Mouse (Mus musculus): ENCODE results near the gene Gm20388. TPM values are rescaled to one million over a fixed set of nuclear protein-coding genes. Genes with fewer than 3 reads are reported as not detected.

Gm20388 gene
- polyA plus RNA-seq, 1 experiment from 2014 or later, result not detected

- ATAC-seq (ENCODE audit: insufficient number of reproducible peaks, low FRiP score, low TSS enrichment, low read depth) (no peak), DNase-seq (ENCODE audit: low spot score) (no peak)
- Histone ChIP-seq H3K36me3 (ENCODE audit: control insufficient read depth, insufficient read depth, low read length) (peaks cover 10% of the 10 kb centered on the region; the same call in 1 of the 2 replicates), H3K4me1 (ENCODE audit: control insufficient read depth, insufficient read depth, low read length) (no peaks in the 10 kb centered on the region), H3K9me3 (ENCODE audit: control insufficient read depth, low read length) (no peaks in the 10 kb centered on the region), H3K9ac (ENCODE audit: low read length) (no peak overlapping the region), H3K27me3 (ENCODE audit: control insufficient read depth, insufficient read depth, low read length) (no peaks in the 10 kb centered on the region), H3K27ac (replicated peaks; ENCODE audit: low read depth, low read length) (no peak overlapping the region), H3K4me3 (ENCODE audit: low read depth, low read length) (no peak overlapping the region), H3K4me2 (ENCODE audit: low read depth, severe bottlenecking) (no peak overlapping the region)
- WGBS, result 91% methylated on average over 11 of the region's 11 CpGs
Observed at GRCm38 (mm10) chr8:124331706-124332105, 4421.1 kb downstream of the Gm20388 start.

GRCm38 (mm10) chr8:124336302-124336701 lies 4425.7 kb downstream of the Gm20388 start:
- 94% methylated on average over 13 of the region's 13 CpGs for WGBS
- no peak for ATAC-seq (ENCODE audit: insufficient number of reproducible peaks, low FRiP score, low TSS enrichment, low read depth)
- peaks cover 8% of the 10 kb centered on the region; the same call in 1 of the 2 replicates for H3K36me3 ChIP-seq (ENCODE audit: control insufficient read depth, insufficient read depth, low read length)

GRCm38 (mm10) chr8:124339742-124340141 lies 4429.1 kb downstream of the Gm20388 start:
- Histone ChIP-seq H3K27me3 (ENCODE audit: control insufficient read depth, insufficient read depth, low read length) (no peaks in the 10 kb centered on the region), H3K27ac (replicated peaks; ENCODE audit: low read depth, low read length) (no peak overlapping the region), H3K4me3 (ENCODE audit: low read depth, low read length) (no peak overlapping the region), H3K9ac (ENCODE audit: low read length) (no peak overlapping the region), H3K36me3 (ENCODE audit: control insufficient read depth, insufficient read depth, low read length) (peaks cover 5% of the 10 kb centered on the region; the same call in 1 of the 2 replicates), H3K9me3 (ENCODE audit: control insufficient read depth, low read length) (no peaks in the 10 kb centered on the region), H3K4me1 (ENCODE audit: control insufficient read depth, insufficient read depth, low read length) (no peaks in the 10 kb centered on the region), H3K4me2 (ENCODE audit: low read depth, severe bottlenecking) (no peak overlapping the region)
- WGBS, result 83% methylated on average over 3 of the region's 3 CpGs
- DNase-seq (ENCODE audit: low spot score) (no peak), ATAC-seq (ENCODE audit: insufficient number of reproducible peaks, low FRiP score, low TSS enrichment, low read depth) (no peak)

More at GRCm38 (mm10) chr8:124336302-124336701, 4425.7 kb downstream of the Gm20388 start:
- Histone ChIP-seq H3K9me3 (ENCODE audit: control insufficient read depth, low read length) (no peaks in the 10 kb centered on the region), H3K27me3 (ENCODE audit: control insufficient read depth, insufficient read depth, low read length) (no peaks in the 10 kb centered on the region), H3K4me3 (ENCODE audit: low read depth, low read length) (no peak overlapping the region), H3K27ac (replicated peaks; ENCODE audit: low read depth, low read length) (no peak overlapping the region), H3K9ac (ENCODE audit: low read length) (no peak overlapping the region), H3K4me2 (ENCODE audit: low read depth, severe bottlenecking) (no peak overlapping the region), H3K4me1 (ENCODE audit: control insufficient read depth, insufficient read depth, low read length) (no peaks in the 10 kb centered on the region)
- DNase-seq (ENCODE audit: low spot score), result no peak

- H3K9ac ChIP-seq (ENCODE audit: low read length), result no peak overlapping the region
- peaks cover 5% of the 10 kb centered on the region; the same call in 1 of the 2 replicates for H3K36me3 ChIP-seq (ENCODE audit: control insufficient read depth, insufficient read depth, low read length)
- DNase-seq (ENCODE audit: low spot score) (no peak), ATAC-seq (ENCODE audit: insufficient number of reproducible peaks, low FRiP score, low TSS enrichment, low read depth) (no peak)
- no peak overlapping the region for H3K4me3 ChIP-seq (ENCODE audit: low read depth, low read length)
- H3K4me2 ChIP-seq (ENCODE audit: low read depth, severe bottlenecking), result no peak overlapping the region
- WGBS, result 81% methylated on average over 17 of the region's 17 CpGs
- no peaks in the 10 kb centered on the region for H3K9me3 ChIP-seq (ENCODE audit: control insufficient read depth, low read length)
- no peak overlapping the region for H3K27ac ChIP-seq (replicated peaks; ENCODE audit: low read depth, low read length)
- H3K4me1 ChIP-seq (ENCODE audit: control insufficient read depth, insufficient read depth, low read length), result no peaks in the 10 kb centered on the region
- no peaks in the 10 kb centered on the region for H3K27me3 ChIP-seq (ENCODE audit: control insufficient read depth, insufficient read depth, low read length)
Observed at GRCm38 (mm10) chr8:124340360-124341068, 4429.9 kb downstream of the Gm20388 start.

GRCm38 (mm10) chr8:124343151-124343550 lies 4432.5 kb downstream of the Gm20388 start:
- Histone ChIP-seq H3K27me3 (ENCODE audit: control insufficient read depth, insufficient read depth, low read length) (no peaks in the 10 kb centered on the region), H3K4me2 (ENCODE audit: low read depth, severe bottlenecking) (no peak overlapping the region), H3K4me3 (ENCODE audit: low read depth, low read length) (no peak overlapping the region), H3K9me3 (ENCODE audit: control insufficient read depth, low read length) (no peaks in the 10 kb centered on the region), H3K36me3 (ENCODE audit: control insufficient read depth, insufficient read depth, low read length) (0 out of 2 replicates have a peak, but pooled peaks cover 3% of the 10 kb centered on the region), H3K4me1 (ENCODE audit: control insufficient read depth, insufficient read depth, low read length) (no peaks in the 10 kb centered on the region), H3K27ac (replicated peaks; ENCODE audit: low read depth, low read length) (no peak overlapping the region), H3K9ac (ENCODE audit: low read length) (no peak overlapping the region)
- DNase-seq (ENCODE audit: low spot score) (no peak), ATAC-seq (ENCODE audit: insufficient number of reproducible peaks, low FRiP score, low TSS enrichment, low read depth) (no peak)
- 92% methylated on average over 15 of the region's 15 CpGs for WGBS

- H3K4me1 ChIP-seq (ENCODE audit: control insufficient read depth, insufficient read depth, low read length), result no peaks in the 10 kb centered on the region
- WGBS, result 92% methylated on average over 12 of the region's 12 CpGs
- no peak overlapping the region for H3K27ac ChIP-seq (replicated peaks; ENCODE audit: low read depth, low read length)
- H3K4me2 ChIP-seq (ENCODE audit: low read depth, severe bottlenecking), result no peak overlapping the region
- H3K36me3 ChIP-seq (ENCODE audit: control insufficient read depth, insufficient read depth, low read length), result no peaks in the 10 kb centered on the region
- ATAC-seq (ENCODE audit: insufficient number of reproducible peaks, low FRiP score, low TSS enrichment, low read depth) (no peak), DNase-seq (ENCODE audit: low spot score) (no peak)
- H3K27me3 ChIP-seq (ENCODE audit: control insufficient read depth, insufficient read depth, low read length), result no peaks in the 10 kb centered on the region
- no peak overlapping the region for H3K9ac ChIP-seq (ENCODE audit: low read length)
- H3K9me3 ChIP-seq (ENCODE audit: control insufficient read depth, low read length), result no peaks in the 10 kb centered on the region
- H3K4me3 ChIP-seq (ENCODE audit: low read depth, low read length), result no peak overlapping the region
Observed at GRCm38 (mm10) chr8:124343991-124344390, 4433.4 kb downstream of the Gm20388 start.

GRCm38 (mm10) chr8:124345098-124345497 lies 4434.5 kb downstream of the Gm20388 start:
- Histone ChIP-seq H3K4me2 (ENCODE audit: low read depth, severe bottlenecking) (no peak overlapping the region), H3K36me3 (ENCODE audit: control insufficient read depth, insufficient read depth, low read length) (no peaks in the 10 kb centered on the region), H3K4me3 (ENCODE audit: low read depth, low read length) (no peak overlapping the region), H3K27ac (replicated peaks; ENCODE audit: low read depth, low read length) (no peak overlapping the region), H3K9ac (ENCODE audit: low read length) (no peak overlapping the region), H3K9me3 (ENCODE audit: control insufficient read depth, low read length) (no peaks in the 10 kb centered on the region), H3K4me1 (ENCODE audit: control insufficient read depth, insufficient read depth, low read length) (no peaks in the 10 kb centered on the region), H3K27me3 (ENCODE audit: control insufficient read depth, insufficient read depth, low read length) (no peaks in the 10 kb centered on the region)
- DNase-seq (ENCODE audit: low spot score), result no peak
- ATAC-seq (ENCODE audit: insufficient number of reproducible peaks, low FRiP score, low TSS enrichment, low read depth), result no peak
- WGBS, result 90% methylated on average over 10 of the region's 10 CpGs

GRCm38 (mm10) chr8:124346852-124347523 lies 4436.3 kb downstream of the Gm20388 start:
- Histone ChIP-seq H3K27me3 (ENCODE audit: control insufficient read depth, insufficient read depth, low read length) (no peaks in the 10 kb centered on the region), H3K27ac (replicated peaks; ENCODE audit: low read depth, low read length) (peak overlapping the region; percentile 9; the same call in 1 of the 2 replicates)
- WGBS, result 32% methylated on average over 19 of the region's 19 CpGs

More at GRCm38 (mm10) chr8:124346852-124347523, 4436.3 kb downstream of the Gm20388 start:
- Histone ChIP-seq H3K4me2 (ENCODE audit: low read depth, severe bottlenecking) (no peak overlapping the region), H3K9ac (ENCODE audit: low read length) (no peak overlapping the region), H3K4me1 (ENCODE audit: control insufficient read depth, insufficient read depth, low read length) (no peaks in the 10 kb centered on the region), H3K4me3 (ENCODE audit: low read depth, low read length) (no peak overlapping the region), H3K36me3 (ENCODE audit: control insufficient read depth, insufficient read depth, low read length) (no peaks in the 10 kb centered on the region), H3K9me3 (ENCODE audit: control insufficient read depth, low read length) (no peaks in the 10 kb centered on the region)
- DNase-seq (ENCODE audit: low spot score) (peak; percentile 83), ATAC-seq (ENCODE audit: insufficient number of reproducible peaks, low FRiP score, low TSS enrichment, low read depth) (peak; percentile 70)
